Mouse (Mus musculus): ENCODE results near the gene Ptgis. TPM values are rescaled to one million over a fixed set of nuclear protein-coding genes. Genes with fewer than 3 reads are reported as not detected.

Gene Ptgis
- polyA plus RNA-seq, 1 experiment from 2014 or later: 2.4 TPM

GRCm38 (mm10) chr2:167181662-167182389 lies 58.6 kb downstream of the Ptgis start:
- peaks cover 50% of the 10 kb centered on the region for H3K27me3 ChIP-seq (replicated peaks)
- no peaks in the 10 kb centered on the region for H3K9me3 ChIP-seq (replicated peaks)
- 71% methylated on average over 14 of the region's 14 CpGs for WGBS (ENCODE audit: insufficient replicate concordance)
- no peak overlapping the region for H3K27ac ChIP-seq
- H3K9ac ChIP-seq: no peak overlapping the region
- no peak overlapping the region for H3K4me2 ChIP-seq
- no peak for ATAC-seq
- no peaks in the 10 kb centered on the region for H3K4me1 ChIP-seq
- no peak overlapping the region for H3K4me3 ChIP-seq
- H3K36me3 ChIP-seq: no peaks in the 10 kb centered on the region

- no peak overlapping the region for H3K9ac ChIP-seq
- WGBS (ENCODE audit: insufficient replicate concordance): 58% methylated on average over 8 of the region's 8 CpGs
- no peaks in the 10 kb centered on the region for H3K4me1 ChIP-seq
- H3K27ac ChIP-seq: no peak overlapping the region
- no peaks in the 10 kb centered on the region for H3K36me3 ChIP-seq
- no peak overlapping the region for H3K4me3 ChIP-seq
- peaks cover 50% of the 10 kb centered on the region for H3K27me3 ChIP-seq (replicated peaks)
- no peaks in the 10 kb centered on the region for H3K9me3 ChIP-seq (replicated peaks)
- no peak overlapping the region for H3K4me2 ChIP-seq
- ATAC-seq: no peak
These were observed 59.3 kb downstream of the Ptgis start for GRCm38 (mm10) chr2:167181096-167181495.

GRCm38 (mm10) chr2:167179301-167179700 lies 61.1 kb downstream of the Ptgis start:
- Histone ChIP-seq H3K36me3 (no peaks in the 10 kb centered on the region), H3K4me3 (no peak overlapping the region), H3K27me3 (replicated peaks) (peaks cover 33% of the 10 kb centered on the region), H3K9me3 (replicated peaks) (no peaks in the 10 kb centered on the region), H3K27ac (no peak overlapping the region), H3K4me2 (no peak overlapping the region), H3K4me1 (no peaks in the 10 kb centered on the region), H3K9ac (no peak overlapping the region)
- 69% methylated on average over 10 of the region's 10 CpGs for WGBS (ENCODE audit: insufficient replicate concordance)
- ATAC-seq: no peak

- Histone ChIP-seq H3K4me3 (no peak overlapping the region), H3K9ac (no peak overlapping the region), H3K9me3 (replicated peaks) (no peaks in the 10 kb centered on the region), H3K36me3 (no peaks in the 10 kb centered on the region), H3K4me1 (no peaks in the 10 kb centered on the region), H3K4me2 (no peak overlapping the region), H3K27me3 (replicated peaks) (peaks cover 31% of the 10 kb centered on the region), H3K27ac (no peak overlapping the region)
- WGBS (ENCODE audit: insufficient replicate concordance): 48% methylated on average over 10 of the region's 10 CpGs
- ATAC-seq: no peak
These were observed 63.2 kb downstream of the Ptgis start for GRCm38 (mm10) chr2:167177231-167177641.

DNA sequence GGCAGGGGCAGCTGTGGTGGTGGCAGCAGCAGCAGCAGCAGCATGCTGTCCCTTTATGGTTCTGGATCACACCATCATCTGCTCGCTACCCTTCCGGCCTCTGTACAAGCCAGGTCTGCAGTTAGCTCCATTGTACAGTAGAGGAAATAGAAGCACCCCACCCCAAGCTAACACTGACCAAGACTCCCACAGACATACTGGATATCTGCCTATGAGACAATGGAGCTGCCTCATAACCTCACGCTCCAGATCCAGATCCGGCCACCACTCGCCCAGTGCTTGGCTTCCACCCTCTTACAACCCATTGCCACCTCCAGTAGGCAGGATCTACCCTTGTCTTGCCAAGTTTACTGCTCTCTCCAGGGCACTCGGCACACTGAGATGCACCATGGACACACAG lies 65.1 kb downstream of the Ptgis start:
- Histone ChIP-seq H3K36me3 (no peaks in the 10 kb centered on the region), H3K4me3 (no peak overlapping the region), H3K4me1 (no peaks in the 10 kb centered on the region), H3K9me3 (replicated peaks) (no peaks in the 10 kb centered on the region), H3K4me2 (no peak overlapping the region), H3K27ac (no peak overlapping the region), H3K9ac (no peak overlapping the region), H3K27me3 (replicated peaks) (peaks cover 17% of the 10 kb centered on the region)
- ATAC-seq: no peak
- 70% methylated on average over 6 of the region's 6 CpGs for WGBS (ENCODE audit: insufficient replicate concordance)

GRCm38 (mm10) chr2:167173051-167173875 lies 67.1 kb downstream of the Ptgis start:
- ATAC-seq: no peak
- no peaks in the 10 kb centered on the region for H3K4me1 ChIP-seq
- no peaks in the 10 kb centered on the region for H3K9me3 ChIP-seq (replicated peaks)
- 66% methylated on average over 5 of the region's 5 CpGs for WGBS (ENCODE audit: insufficient replicate concordance)
- no peak overlapping the region for H3K9ac ChIP-seq
- H3K4me2 ChIP-seq: no peak overlapping the region
- peaks cover 24% of the 10 kb centered on the region for H3K27me3 ChIP-seq (replicated peaks)
- H3K27ac ChIP-seq: no peak overlapping the region
- H3K4me3 ChIP-seq: no peak overlapping the region
- no peaks in the 10 kb centered on the region for H3K36me3 ChIP-seq

DNA sequence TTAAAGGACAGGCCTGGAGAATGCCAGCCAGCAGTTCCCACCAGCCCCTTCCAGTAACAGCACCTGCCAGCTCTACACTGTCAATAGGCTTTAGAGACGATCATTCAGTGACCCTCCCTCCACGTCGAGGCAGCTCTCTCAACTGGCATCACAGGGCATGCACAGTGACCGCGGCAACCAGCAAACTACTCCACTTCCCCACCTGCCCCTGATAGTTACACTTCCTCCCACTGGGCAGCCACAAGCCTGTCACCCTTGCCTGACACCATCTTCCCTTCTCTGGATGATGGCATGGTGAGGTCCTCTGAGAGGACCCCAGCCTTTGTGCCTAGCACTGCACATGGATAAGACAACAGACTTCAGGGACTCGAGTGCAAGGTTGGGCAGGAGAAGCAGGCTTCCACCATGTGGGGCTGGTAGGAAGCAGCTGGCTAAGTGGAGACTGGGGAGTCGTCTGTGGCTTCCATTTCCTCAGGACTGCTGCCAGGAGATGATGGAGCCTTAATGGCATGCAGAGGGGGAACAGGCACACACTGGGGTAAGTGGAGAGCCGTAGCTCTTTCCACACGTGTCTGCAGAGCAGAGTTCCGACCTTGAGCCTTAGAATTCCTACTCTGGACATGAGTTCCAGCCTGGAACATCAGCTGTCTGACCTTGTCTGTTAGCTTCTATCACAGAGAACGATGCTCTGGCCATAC lies 72.7 kb downstream of the Ptgis start:
- no peak overlapping the region for H3K9ac ChIP-seq
- H3K27me3 ChIP-seq (replicated peaks): peaks cover 17% of the 10 kb centered on the region; the same call in 1 of the 2 replicates
- H3K4me3 ChIP-seq: no peak overlapping the region
- ATAC-seq: no peak
- no peaks in the 10 kb centered on the region for H3K9me3 ChIP-seq (replicated peaks)
- H3K4me2 ChIP-seq: no peak overlapping the region
- WGBS (ENCODE audit: insufficient replicate concordance): 39% methylated on average over 11 of the region's 11 CpGs
- H3K36me3 ChIP-seq: no peaks in the 10 kb centered on the region
- H3K27ac ChIP-seq: no peak overlapping the region
- H3K4me1 ChIP-seq: no peaks in the 10 kb centered on the region

- no peak for ATAC-seq
- Histone ChIP-seq H3K36me3 (no peaks in the 10 kb centered on the region), H3K27ac (no peak overlapping the region), H3K4me3 (no peak overlapping the region), H3K4me2 (no peak overlapping the region), H3K4me1 (no peaks in the 10 kb centered on the region), H3K9me3 (replicated peaks) (no peaks in the 10 kb centered on the region), H3K27me3 (replicated peaks) (peaks cover 13% of the 10 kb centered on the region; the same call in 1 of the 2 replicates), H3K9ac (no peak overlapping the region)
- WGBS (ENCODE audit: insufficient replicate concordance): 65% methylated on average over 9 of the region's 9 CpGs
These were observed 76.8 kb downstream of the Ptgis start for GRCm38 (mm10) chr2:167163600-167163999.

- Histone ChIP-seq H3K9ac (no peak overlapping the region), H3K4me3 (no peak overlapping the region), H3K27ac (no peak overlapping the region), H3K4me2 (no peak overlapping the region), H3K36me3 (no peaks in the 10 kb centered on the region), H3K4me1 (no peaks in the 10 kb centered on the region), H3K9me3 (replicated peaks) (no peaks in the 10 kb centered on the region), H3K27me3 (replicated peaks) (peaks cover 8% of the 10 kb centered on the region; the same call in 1 of the 2 replicates)
- WGBS (ENCODE audit: insufficient replicate concordance): 84% methylated on average over 10 of the region's 10 CpGs
- no peak for ATAC-seq
These were observed 77.3 kb downstream of the Ptgis start for GRCm38 (mm10) chr2:167163134-167163533.

DNA sequence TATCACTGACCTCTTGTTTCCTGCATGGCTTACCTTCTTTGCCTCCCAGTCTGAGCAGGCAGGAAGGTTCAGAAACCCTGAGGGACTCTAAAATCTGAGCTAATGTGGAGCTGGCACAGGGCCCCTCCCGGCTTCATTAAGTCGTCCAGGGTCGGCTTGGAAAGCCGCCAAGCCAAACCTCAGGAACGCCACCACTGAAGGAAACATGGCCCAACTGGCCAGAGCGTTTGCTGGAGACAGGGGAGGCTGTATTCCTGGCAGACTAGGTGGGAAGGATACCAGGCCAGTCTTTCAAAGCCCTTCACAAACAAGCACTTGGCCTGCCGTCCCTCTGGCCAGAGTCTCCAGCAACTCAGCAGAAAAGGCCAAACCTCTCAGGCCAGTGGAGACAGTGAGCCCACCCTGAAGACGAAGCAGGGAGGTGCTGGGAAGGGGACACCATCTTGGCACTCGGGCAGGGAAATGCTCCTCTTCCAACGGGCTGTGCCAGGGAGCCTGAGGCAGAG lies 77.8 kb downstream of the Ptgis start:
- no peak overlapping the region for H3K4me3 ChIP-seq
- H3K9me3 ChIP-seq (replicated peaks): no peaks in the 10 kb centered on the region
- no peak for ATAC-seq
- 72% methylated on average over 10 of the region's 10 CpGs for WGBS (ENCODE audit: insufficient replicate concordance)
- no peak overlapping the region for H3K27ac ChIP-seq
- no peak overlapping the region for H3K4me2 ChIP-seq
- H3K27me3 ChIP-seq (replicated peaks): peaks cover 4% of the 10 kb centered on the region; the same call in 1 of the 2 replicates
- H3K36me3 ChIP-seq: no peaks in the 10 kb centered on the region
- H3K4me1 ChIP-seq: no peaks in the 10 kb centered on the region
- no peak overlapping the region for H3K9ac ChIP-seq

DNA sequence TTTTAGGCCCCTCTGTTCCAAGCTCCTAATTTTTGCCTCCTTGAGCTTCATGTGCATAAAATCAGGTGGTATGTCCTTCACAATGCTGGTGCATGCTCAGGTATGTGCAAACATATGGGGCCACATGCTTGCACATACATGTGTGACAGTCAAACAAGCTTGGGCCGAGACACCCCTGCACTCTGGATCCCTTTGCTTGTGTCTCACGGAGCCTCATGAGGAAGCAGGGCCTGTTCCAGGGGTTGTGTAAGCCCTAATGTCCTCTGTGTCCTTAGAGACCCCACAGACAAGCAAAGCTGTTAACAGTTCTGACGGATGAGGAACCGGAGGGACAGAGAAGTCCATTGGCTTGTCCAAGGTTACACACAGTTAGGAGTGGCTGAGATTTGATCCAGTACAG lies 80.7 kb downstream of the Ptgis start:
- Histone ChIP-seq H3K4me2 (no peak overlapping the region), H3K4me1 (0 out of 2 replicates have a peak, but pooled peaks cover 7% of the 10 kb centered on the region), H3K9ac (no peak overlapping the region), H3K9me3 (replicated peaks) (no peaks in the 10 kb centered on the region), H3K36me3 (no peaks in the 10 kb centered on the region), H3K4me3 (no peak overlapping the region), H3K27me3 (replicated peaks) (peaks cover 14% of the 10 kb centered on the region), H3K27ac (no peak overlapping the region)
- WGBS (ENCODE audit: insufficient replicate concordance): 70% methylated on average over 4 of the region's 4 CpGs
- no peak for ATAC-seq

DNA sequence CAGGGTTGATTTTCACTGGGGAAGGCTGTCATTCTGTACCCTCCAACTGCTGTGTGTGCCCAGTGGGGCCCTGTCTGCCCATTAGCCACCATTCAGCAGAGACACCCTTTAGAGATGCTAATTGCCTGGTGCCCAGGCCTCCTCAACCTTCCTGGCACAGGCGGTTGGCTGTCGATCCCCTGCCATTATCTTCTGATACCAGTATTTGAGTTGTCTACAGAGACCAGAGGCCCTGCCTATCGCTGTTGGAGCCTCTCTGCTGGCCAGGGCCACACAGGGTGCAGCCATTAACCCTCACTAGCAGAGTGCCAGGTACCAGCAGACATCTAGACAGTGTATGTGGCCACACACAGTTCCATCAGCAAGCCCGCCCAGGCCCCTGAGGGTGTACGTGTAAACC lies 81.6 kb downstream of the Ptgis start:
- H3K9ac ChIP-seq: no peak overlapping the region
- 0 out of 2 replicates have a peak, but pooled peaks cover 7% of the 10 kb centered on the region for H3K4me1 ChIP-seq
- WGBS (ENCODE audit: insufficient replicate concordance): 70% methylated on average over 5 of the region's 5 CpGs
- H3K4me3 ChIP-seq: no peak overlapping the region
- H3K9me3 ChIP-seq (replicated peaks): no peaks in the 10 kb centered on the region
- no peak overlapping the region for H3K4me2 ChIP-seq
- H3K36me3 ChIP-seq: no peaks in the 10 kb centered on the region
- no peak overlapping the region for H3K27ac ChIP-seq
- ATAC-seq: no peak
- peaks cover 21% of the 10 kb centered on the region for H3K27me3 ChIP-seq (replicated peaks)

Data from liver, embryonic 12.5 days (tissue).